Mouse (Mus musculus) frontal cortex, postnatal 14 days (tissue): ENCODE measurements around the gene Ccdc175.

Experiments used
- DNase-seq, 2 experiments: peaks; one replicate each; pipeline ENCODE4 v3.0.0; 2022; ENCODE audit warnings: low spot score in 2 of 2

The Ccdc175 gene

GRCm38 (mm10) chr12:72102776-72103175 is 82.1 kb downstream of the Ccdc175 start:
- DNase-seq, result no peak

- no peak for DNase-seq
Measured at GRCm38 (mm10) chr12:72096966-72097365, 87.9 kb downstream of the Ccdc175 start.

GRCm38 (mm10) chr12:72089802-72090201 is 95.0 kb downstream of the Ccdc175 start:
- DNase-seq, result no peak

- DNase-seq, result no peak
Measured at GRCm38 (mm10) chr12:72086166-72086825, 98.5 kb downstream of the Ccdc175 start.

- DNase-seq, result peak; percentile 98 to 99
Measured at GRCm38 (mm10) chr12:72085329-72086165, 99.3 kb downstream of the Ccdc175 start, which contains the start of the genes L3hypdh and Jkamp. Gene L3hypdh (minus strand): TSS chr12:72085439. Gene Jkamp (plus strand): TSS chr12:72085589.

GRCm38 (mm10) chr12:72085024-72085328 is 99.9 kb downstream of the Ccdc175 start:
- no peak for DNase-seq

DNA sequence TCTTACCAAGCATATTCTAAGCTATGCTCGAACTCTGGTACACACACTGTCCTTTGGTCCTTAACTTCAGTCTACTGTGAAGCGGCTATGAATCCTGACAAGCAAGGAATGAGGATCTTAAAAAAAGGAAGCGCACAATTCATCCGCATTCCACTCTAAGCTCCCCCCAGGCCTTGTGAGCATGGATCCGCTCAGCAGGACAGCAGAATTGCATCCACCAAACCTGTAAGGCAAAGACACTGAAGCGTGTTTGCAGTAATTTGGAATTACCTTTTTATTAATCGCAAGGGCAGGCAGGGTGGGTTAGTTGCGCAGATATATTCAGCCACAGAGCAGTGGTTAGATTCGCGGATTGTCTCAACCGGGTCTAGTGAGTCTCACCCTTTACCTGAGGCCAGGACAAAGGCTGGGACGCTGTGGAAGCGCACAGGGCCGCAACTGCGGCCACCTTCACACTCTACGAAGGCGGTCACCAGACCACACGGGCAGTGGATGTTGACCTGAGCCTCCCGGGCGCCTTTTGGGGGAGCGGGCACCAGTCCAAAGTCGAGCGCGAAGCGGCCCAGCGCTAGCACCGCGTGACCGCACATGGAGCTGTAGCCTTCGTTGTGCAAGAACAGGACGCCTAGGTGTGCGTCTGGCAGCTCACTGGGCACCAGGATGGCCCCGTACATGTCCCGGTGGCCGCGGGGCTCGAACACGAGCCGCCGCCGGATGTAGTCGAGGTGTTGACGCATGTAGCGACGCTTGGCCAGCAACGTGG is 100.4 kb downstream of the Ccdc175 start:
- DNase-seq, result peak in 1 of 2 experiments; percentile 14

- DNase-seq, result no peak
Measured at GRCm38 (mm10) chr12:72083265-72083664, 101.6 kb downstream of the Ccdc175 start.

- no peak for DNase-seq
Measured at GRCm38 (mm10) chr12:72082370-72082769, 102.5 kb downstream of the Ccdc175 start.

DNA sequence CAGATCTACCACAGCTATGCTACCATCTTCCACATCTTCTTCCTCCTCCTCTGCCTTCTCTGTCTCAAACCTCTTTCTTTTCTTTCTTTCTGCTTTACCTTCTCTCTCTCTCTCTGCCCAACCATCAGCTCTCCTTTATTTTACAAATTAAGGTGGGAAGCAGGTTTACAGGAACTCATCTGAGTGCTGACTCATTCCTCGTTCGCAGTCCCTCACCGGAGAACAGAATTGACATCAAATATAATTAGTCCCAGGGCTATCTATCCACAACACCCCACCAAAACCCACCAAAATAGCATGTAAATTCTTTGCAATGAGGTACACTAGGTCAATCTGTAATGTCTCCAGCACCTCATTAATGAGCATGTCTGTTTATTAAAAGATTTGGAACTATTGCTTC is 102.9 kb downstream of the Ccdc175 start:
- no peak for DNase-seq

DNA sequence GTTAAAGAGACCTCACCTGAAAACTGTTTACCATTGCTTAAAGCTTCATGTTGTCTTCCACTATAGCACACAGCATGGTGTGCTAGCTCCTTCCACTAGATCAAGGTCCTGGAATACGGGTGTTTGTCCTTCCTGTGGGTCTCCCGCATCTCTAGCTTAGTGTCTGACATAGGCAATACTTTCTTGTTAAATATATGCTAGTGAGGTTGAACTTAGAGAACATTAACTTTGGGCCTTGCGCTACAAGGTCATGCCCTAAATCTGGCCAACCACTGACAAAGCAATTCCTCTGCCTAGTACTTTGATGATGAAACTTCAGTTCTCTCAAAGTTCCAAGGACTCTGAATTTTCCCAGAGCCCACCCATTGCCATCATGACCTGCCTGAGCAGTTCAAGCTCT is 106.6 kb downstream of the Ccdc175 start:
- DNase-seq, result no peak

DNA sequence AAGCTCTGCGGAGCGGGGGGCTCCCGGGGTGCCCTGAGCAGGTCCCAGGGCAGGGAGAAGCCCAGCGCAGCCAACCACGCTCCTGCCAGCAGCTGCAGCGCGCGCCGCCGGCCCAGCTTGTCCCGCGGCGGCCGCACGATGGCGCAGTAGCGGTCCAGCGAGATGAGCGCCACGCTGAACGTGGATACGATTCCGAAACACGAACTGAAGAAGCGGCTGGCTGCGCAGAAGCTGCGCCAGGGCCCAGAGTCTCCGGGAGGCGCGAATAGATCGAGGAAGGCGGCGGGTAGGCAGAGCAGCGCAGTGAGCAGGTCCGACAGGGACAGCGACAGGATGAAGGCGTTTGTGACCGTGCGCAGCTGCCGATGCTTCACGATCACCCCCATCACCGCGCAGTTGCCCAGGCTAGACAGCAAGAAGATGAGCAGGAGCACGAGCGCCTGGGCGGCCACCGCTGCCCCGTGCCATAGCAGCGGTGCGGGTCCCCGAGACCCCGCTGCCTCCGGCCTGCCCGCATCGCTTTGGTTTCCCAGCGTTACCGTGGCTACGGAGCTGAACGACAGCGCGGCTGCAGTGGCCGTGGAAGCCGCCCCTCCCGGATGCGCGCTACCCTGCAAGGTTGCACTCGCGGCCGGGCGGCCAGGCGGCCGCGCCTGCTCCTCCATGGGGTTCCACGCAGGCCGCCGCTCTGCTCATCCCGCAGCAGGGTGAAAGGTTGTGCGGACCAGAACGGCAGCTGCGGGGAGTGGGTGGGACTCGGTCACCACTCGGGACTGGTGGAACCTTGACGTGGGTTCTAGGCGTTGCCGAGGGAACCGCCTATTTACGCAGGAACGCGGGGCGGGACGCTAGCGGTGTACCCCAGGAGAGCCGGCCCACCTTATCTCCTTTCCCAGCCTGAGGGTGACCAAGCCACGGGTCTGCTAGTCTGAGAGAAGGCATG is 114.2 kb downstream of the Ccdc175 start, which contains the start of gene Gpr135:
Gpr135 (minus strand) TSS at position 799 of the 943 bp plus-strand sequence.
- DNase-seq, result peak; percentile 76 to 85

GRCm38 (mm10) chr12:72069626-72070326 is 115.1 kb downstream of the Ccdc175 start:
- DNase-seq, result no peak

DNA sequence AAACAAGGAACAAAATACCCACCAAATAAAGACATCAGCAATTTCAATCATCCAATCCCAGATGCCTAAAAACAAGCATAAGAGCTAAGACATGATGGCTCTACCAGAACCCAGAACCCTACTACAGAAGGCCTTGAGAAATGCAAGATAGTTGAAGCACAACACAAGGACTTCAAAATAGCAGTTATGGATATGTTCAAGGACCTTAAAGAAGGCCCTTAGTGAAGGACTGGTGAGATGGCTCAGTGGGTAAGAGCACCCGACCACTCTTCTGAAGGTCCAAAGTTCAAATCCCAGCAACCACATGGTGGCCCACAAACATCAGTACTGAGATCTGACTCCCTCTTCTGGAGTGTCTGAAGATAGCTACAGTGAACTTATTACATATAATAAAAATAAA is 127.0 kb downstream of the Ccdc175 start:
- DNase-seq, result no peak

- no peak for DNase-seq
Measured at GRCm38 (mm10) chr12:72053851-72054250, 131.0 kb downstream of the Ccdc175 start.

DNA sequence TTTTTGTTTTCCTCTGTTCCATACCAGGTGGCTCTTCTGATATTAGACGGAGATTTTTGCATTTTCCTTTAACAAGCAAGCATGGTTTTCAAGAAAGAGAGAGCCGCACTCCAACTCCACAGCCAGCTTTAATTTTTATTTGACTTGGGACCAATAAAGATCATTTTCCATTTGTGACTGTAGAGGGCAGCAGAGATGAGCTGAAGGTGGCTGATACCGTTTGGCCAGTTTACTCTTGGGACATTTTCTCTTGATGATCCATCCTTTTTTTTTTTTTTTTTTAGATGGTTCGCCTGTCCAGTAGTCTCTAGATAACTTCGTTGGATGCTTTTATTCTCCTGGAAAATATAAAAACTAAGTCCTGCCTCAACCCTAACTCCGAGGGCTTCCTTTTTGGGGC is 131.5 kb downstream of the Ccdc175 start:
- DNase-seq, result no peak

DNA sequence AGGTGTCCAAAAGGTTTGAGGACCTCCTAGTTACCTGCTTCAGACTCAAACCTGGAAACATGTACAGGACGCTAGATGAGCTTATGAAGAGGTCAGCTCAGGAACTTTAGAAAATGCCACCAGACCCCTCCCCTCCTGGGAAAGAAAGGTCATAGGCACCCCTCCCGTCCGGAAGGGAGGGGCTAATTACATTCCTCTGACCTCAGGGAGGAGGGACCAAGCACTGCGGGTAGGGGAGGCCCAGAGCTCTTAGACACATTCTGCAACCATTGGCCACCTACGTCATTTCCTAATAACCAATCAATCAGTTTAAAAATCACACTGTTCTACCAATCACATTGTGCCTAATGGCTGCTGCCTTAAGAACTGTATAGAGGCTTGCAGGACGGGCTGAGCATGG is 132.3 kb downstream of the Ccdc175 start:
- no peak for DNase-seq
